Mouse (Mus musculus): ENCODE results near the gene Taok2. TPM values are rescaled to one million over a fixed set of nuclear protein-coding genes. Genes with fewer than 3 reads are reported as not detected.
"Not testable (repeated sequence)": the region's sequence is repeated elsewhere in the genome, so short reads cannot be mapped to it uniquely, and the experiment has no call there.

Gene Taok2
- 10 to 100 TPM; 35.8 to 40.4 (median 38.5) TPM for total RNA-seq (2022)

- peak; percentile 98 for DNase-seq (ENCODE audit: low spot score)
Measured at GRCm38 (mm10) chr7:126884286-126885164, at the start of gene Taok2. Gene Taok2, minus strand, starts transcription at chr7:126884703.

GRCm38 (mm10) chr7:126932652-126933051 lies 48.1 kb upstream of the Taok2 start:
- no peak for DNase-seq (ENCODE audit: low spot score)

- DNase-seq (ENCODE audit: low spot score), result no peak
Measured at GRCm38 (mm10) chr7:126929046-126929445, 44.5 kb upstream of the Taok2 start.

GRCm38 (mm10) chr7:126928384-126929037 lies 44.0 kb upstream of the Taok2 start, which contains the start of gene Kctd13:
Gene Kctd13, plus strand, starts transcription at chr7:126928879.
- DNase-seq (ENCODE audit: low spot score), result peak; percentile 91

GRCm38 (mm10) chr7:126926299-126926698 lies 41.8 kb upstream of the Taok2 start:
- DNase-seq (ENCODE audit: low spot score), result no peak

GRCm38 (mm10) chr7:126923999-126924398 lies 39.5 kb upstream of the Taok2 start:
- no peak for DNase-seq (ENCODE audit: low spot score)

GRCm38 (mm10) chr7:126922624-126923060 lies 38.1 kb upstream of the Taok2 start, which contains the start of gene Tmem219:
Gene Tmem219, minus strand, starts transcription at chr7:126922917.
- DNase-seq (ENCODE audit: low spot score), result peak; percentile 63

GRCm38 (mm10) chr7:126921563-126921962 lies 37.1 kb upstream of the Taok2 start:
- no peak for DNase-seq (ENCODE audit: low spot score)

GRCm38 (mm10) chr7:126919973-126920372 lies 35.5 kb upstream of the Taok2 start:
- DNase-seq (ENCODE audit: low spot score), result no peak

- not testable (repeated sequence) for DNase-seq (ENCODE audit: low spot score)
Measured at GRCm38 (mm10) chr7:126918356-126918755, 33.9 kb upstream of the Taok2 start.

GRCm38 (mm10) chr7:126914844-126915243 lies 30.3 kb upstream of the Taok2 start:
- no peak for DNase-seq (ENCODE audit: low spot score)

- no peak for DNase-seq (ENCODE audit: low spot score)
Measured at GRCm38 (mm10) chr7:126905590-126905989, 21.1 kb upstream of the Taok2 start.

GRCm38 (mm10) chr7:126899781-126900180 lies 15.3 kb upstream of the Taok2 start:
- not testable (repeated sequence) for DNase-seq (ENCODE audit: low spot score)

- DNase-seq (ENCODE audit: low spot score), result peak; percentile 96
Measured at GRCm38 (mm10) chr7:126898102-126898990, 13.8 kb upstream of the Taok2 start.

GRCm38 (mm10) chr7:126897390-126898101 lies 13.0 kb upstream of the Taok2 start:
- DNase-seq (ENCODE audit: low spot score), result peak; percentile 77

GRCm38 (mm10) chr7:126896912-126897311 lies 12.4 kb upstream of the Taok2 start:
- no peak for DNase-seq (ENCODE audit: low spot score)

GRCm38 (mm10) chr7:126888852-126889251 lies 4.3 kb upstream of the Taok2 start:
- no peak for DNase-seq (ENCODE audit: low spot score)

- DNase-seq (ENCODE audit: low spot score), result no peak
Measured at GRCm38 (mm10) chr7:126887281-126887680, 2.8 kb upstream of the Taok2 start.

- no peak for DNase-seq (ENCODE audit: low spot score)
Measured at GRCm38 (mm10) chr7:126883731-126884181, 747 bp downstream of the Taok2 start.

- DNase-seq (ENCODE audit: low spot score), result peak; percentile 70
Measured at GRCm38 (mm10) chr7:126881040-126881439, 3.5 kb downstream of the Taok2 start.

GRCm38 (mm10) chr7:126877239-126877638 lies 7.3 kb downstream of the Taok2 start:
- no peak for DNase-seq (ENCODE audit: low spot score)

Data from heart, adult 8-10 months (tissue).